Mouse (Mus musculus): ENCODE measurements around the gene Gm42372.

- TF ChIP-seq POLR2A (IDR thresholded peaks at IDR 0.05; ENCODE audit: extremely low read depth, insufficient read depth, low read length) (no peak), CTCF (IDR thresholded peaks at IDR 0.05; ENCODE audit: low read depth, low read length) (peak; percentile 96)
Observed at GRCm38 (mm10) chr7:16999650-17000049, 16.8 kb downstream of the Gm42372 start.
